Mouse (Mus musculus): ENCODE measurements around the gene Tbc1d24. TPM values are rescaled to one million over a fixed set of nuclear protein-coding genes. Genes with fewer than 3 reads are reported as not detected.
A peak's percentile ranks its signal among the peaks of the same experiment; 100 is the strongest.
"Not testable (repeated sequence)": the region's sequence is repeated elsewhere in the genome, so short reads cannot be mapped to it uniquely, and the experiment has no call there.

The Tbc1d24 gene
- polyA plus RNA-seq, 1 experiment from 2014 or later, result 11.1 TPM

GRCm38 (mm10) chr17:24137226-24137880, 68.0 kb downstream of the Tbc1d24 start:
- H3K27ac ChIP-seq, result no peak overlapping the region
- WGBS (ENCODE audit: insufficient replicate concordance), result 81% methylated on average over 2 of the region's 2 CpGs
- no peak overlapping the region for H3K4me2 ChIP-seq
- no peak overlapping the region for H3K9ac ChIP-seq
- H3K4me3 ChIP-seq, result no peak overlapping the region
- no peaks in the 10 kb centered on the region for H3K27me3 ChIP-seq (replicated peaks)
- H3K9me3 ChIP-seq (replicated peaks), result no peaks in the 10 kb centered on the region
- peaks cover 63% of the 10 kb centered on the region for H3K4me1 ChIP-seq
- peaks cover 22% of the 10 kb centered on the region for H3K36me3 ChIP-seq
- no peak for ATAC-seq

- Histone ChIP-seq H3K9me3 (replicated peaks) (no peaks in the 10 kb centered on the region), H3K4me1 (peaks cover 52% of the 10 kb centered on the region), H3K36me3 (peaks cover 21% of the 10 kb centered on the region), H3K27ac (no peak overlapping the region), H3K27me3 (replicated peaks) (no peaks in the 10 kb centered on the region), H3K4me2 (no peak overlapping the region), H3K4me3 (no peak overlapping the region), H3K9ac (0 out of 2 replicates have a peak overlapping the region, but pooled peaks have one; percentile 6)
- no peak for ATAC-seq
These were observed 71.3 kb downstream of the Tbc1d24 start for GRCm38 (mm10) chr17:24134062-24134461.

DNA sequence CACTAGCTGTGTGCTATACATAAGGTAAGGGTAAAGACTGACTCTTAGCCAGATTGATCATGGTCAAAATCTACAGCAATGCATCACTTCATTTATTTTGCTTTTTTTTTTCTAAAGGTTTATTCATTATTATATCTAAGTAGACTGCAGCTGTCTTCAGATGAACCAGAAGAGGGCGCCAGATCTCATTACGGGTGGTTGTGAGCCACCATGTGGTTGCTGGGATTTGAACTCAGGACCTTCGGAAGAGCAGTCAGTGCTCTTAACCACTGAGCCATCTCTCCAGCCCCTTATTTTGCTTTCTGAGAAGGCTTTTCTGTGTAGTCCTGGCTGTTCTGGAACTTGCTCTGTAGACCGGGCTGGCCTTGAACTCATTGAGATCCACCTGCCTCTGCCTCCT, 72.4 kb downstream of the Tbc1d24 start:
- not testable (repeated sequence) for H3K4me3 ChIP-seq; H3K4me2 ChIP-seq; H3K9me3 ChIP-seq (replicated peaks); H3K9ac ChIP-seq; H3K27me3 ChIP-seq (replicated peaks); ATAC-seq; H3K27ac ChIP-seq
- peaks cover 43% of the 10 kb centered on the region for H3K4me1 ChIP-seq
- 82% methylated on average over 4 of the region's 4 CpGs for WGBS (ENCODE audit: insufficient replicate concordance)
- H3K36me3 ChIP-seq, result peaks cover 12% of the 10 kb centered on the region; the same call in 1 of the 2 replicates

DNA sequence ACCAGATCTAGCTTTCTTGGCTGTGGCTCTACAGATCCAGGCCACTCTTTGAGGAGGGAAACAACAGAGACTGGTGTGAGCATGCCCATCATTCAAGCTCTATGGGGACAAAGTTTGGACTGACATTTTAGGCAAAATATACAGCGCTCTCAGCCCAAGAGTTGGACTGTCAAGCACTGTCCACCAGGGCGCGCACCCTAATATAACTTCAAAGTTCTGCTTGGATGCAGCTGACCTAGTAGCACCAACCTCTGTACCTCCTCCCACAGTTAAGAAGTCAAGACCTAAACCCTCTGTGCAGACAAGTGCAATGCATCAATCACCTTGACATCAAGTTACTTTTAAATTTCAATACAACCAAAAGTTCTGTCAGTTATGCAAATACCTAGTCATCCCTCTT, 73.8 kb downstream of the Tbc1d24 start:
- Histone ChIP-seq H3K4me2 (no peak overlapping the region), H3K36me3 (0 out of 2 replicates have a peak, but pooled peaks cover 7% of the 10 kb centered on the region), H3K9me3 (replicated peaks) (no peaks in the 10 kb centered on the region), H3K9ac (no peak overlapping the region), H3K27ac (no peak overlapping the region), H3K27me3 (replicated peaks) (no peaks in the 10 kb centered on the region), H3K4me3 (no peak overlapping the region), H3K4me1 (peaks cover 31% of the 10 kb centered on the region)
- no peak for ATAC-seq
- WGBS (ENCODE audit: insufficient replicate concordance), result 87% methylated on average over 3 of the region's 3 CpGs

DNA sequence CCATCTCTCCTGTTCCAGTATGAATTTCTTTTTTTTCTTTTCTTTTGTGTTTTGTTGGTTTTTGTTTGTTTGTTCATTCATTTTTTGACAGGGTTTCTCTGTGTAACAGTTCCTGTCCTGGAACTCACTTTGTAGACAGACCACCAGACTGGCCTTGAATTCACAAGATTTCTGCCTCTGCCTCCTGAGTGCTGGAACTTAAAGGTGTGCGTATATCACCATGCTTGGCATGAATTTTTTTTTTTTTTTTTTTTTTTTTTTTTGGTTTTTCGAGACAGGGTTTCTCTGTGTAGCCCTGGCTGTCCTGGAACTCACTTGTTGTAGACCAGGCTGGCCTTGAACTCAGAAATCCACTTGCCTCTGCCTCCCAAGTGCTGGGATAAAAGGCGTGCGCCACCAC, 76.1 kb downstream of the Tbc1d24 start:
- H3K9me3 ChIP-seq (replicated peaks); H3K27ac ChIP-seq; H3K4me2 ChIP-seq; H3K9ac ChIP-seq; H3K27me3 ChIP-seq (replicated peaks); ATAC-seq; H3K36me3 ChIP-seq; H3K4me3 ChIP-seq: not testable (repeated sequence)
- 94% methylated on average over 4 of the region's 4 CpGs for WGBS (ENCODE audit: insufficient replicate concordance)
- H3K4me1 ChIP-seq, result peaks cover 35% of the 10 kb centered on the region

GRCm38 (mm10) chr17:24127592-24127991, 77.8 kb downstream of the Tbc1d24 start:
- WGBS (ENCODE audit: insufficient replicate concordance), result 74% methylated on average over 1 of the region's 1 CpGs
- ATAC-seq, result no peak
- Histone ChIP-seq H3K27ac (no peak overlapping the region), H3K27me3 (replicated peaks) (no peaks in the 10 kb centered on the region), H3K4me1 (peaks cover 26% of the 10 kb centered on the region), H3K4me3 (no peak overlapping the region), H3K4me2 (no peak overlapping the region), H3K9me3 (replicated peaks) (no peaks in the 10 kb centered on the region), H3K36me3 (0 out of 2 replicates have a peak, but pooled peaks cover 4% of the 10 kb centered on the region), H3K9ac (no peak overlapping the region)

DNA sequence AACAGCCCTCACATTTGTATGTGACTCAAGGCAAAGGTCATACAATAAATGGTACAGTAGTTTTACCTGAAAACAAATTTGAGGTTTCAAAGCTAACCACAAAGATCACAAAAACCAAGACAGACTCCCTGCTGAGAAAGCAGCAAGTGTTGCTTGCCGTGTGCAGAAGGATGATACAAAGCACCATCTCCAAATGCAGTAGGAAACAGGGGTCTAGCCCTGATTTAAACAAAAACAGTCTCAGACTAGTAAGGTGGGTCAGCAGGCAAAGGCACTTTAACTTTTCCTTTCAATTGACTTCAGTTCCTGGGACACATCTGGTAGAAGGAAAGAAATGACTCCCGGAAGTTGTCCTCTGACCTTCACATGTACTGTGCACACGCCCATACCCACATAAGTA, 78.6 kb downstream of the Tbc1d24 start:
- Histone ChIP-seq H3K4me1 (peaks cover 24% of the 10 kb centered on the region), H3K4me2 (no peak overlapping the region)

More for the DNA sequence above, 78.6 kb downstream of the Tbc1d24 start:
- Histone ChIP-seq H3K27me3 (replicated peaks) (no peaks in the 10 kb centered on the region), H3K27ac (no peak overlapping the region), H3K36me3 (0 out of 2 replicates have a peak, but pooled peaks cover 3% of the 10 kb centered on the region), H3K4me3 (no peak overlapping the region), H3K9me3 (replicated peaks) (no peaks in the 10 kb centered on the region), H3K9ac (no peak overlapping the region)
- no peak for ATAC-seq
- WGBS (ENCODE audit: insufficient replicate concordance), result 75% methylated on average over 3 of the region's 3 CpGs

Small RNAs within 50 kb of the gene (microRNA-seq; reads per million reads assigned to microRNA genes)
- 1.8 reads per million for gene Mir5134
- gene Mir6965, result 2.1 reads per million

Other genes with a start within 250 kb of the Tbc1d24 start
- gene Prss30, start 225.0 kb downstream of the Tbc1d24 start, polyA plus RNA-seq (2016; fragmentation: Nextera tagmentation; extraction: Ambion mirVana), result not detected in 2 replicates
- gene Prss22, start 207.5 kb downstream of the Tbc1d24 start, polyA plus RNA-seq (2016; fragmentation: Nextera tagmentation; extraction: Ambion mirVana), result not detected in 2 replicates
- gene Prss27, start 167.4 kb downstream of the Tbc1d24 start, polyA plus RNA-seq (2016; fragmentation: Nextera tagmentation; extraction: Ambion mirVana), result not detected in 2 replicates
- 27.7 and 29.1 TPM in 2 replicates for gene Kctd5, start 132.1 kb downstream of the Tbc1d24 start, polyA plus RNA-seq (2016; fragmentation: Nextera tagmentation; extraction: Ambion mirVana)
- 31.4 and 34.9 TPM in 2 replicates for gene Pdpk1, start 54.6 kb downstream of the Tbc1d24 start, polyA plus RNA-seq (2016; fragmentation: Nextera tagmentation; extraction: Ambion mirVana)
- gene Amdhd2, start 41.8 kb downstream of the Tbc1d24 start, polyA plus RNA-seq (2016; fragmentation: Nextera tagmentation; extraction: Ambion mirVana), result 20.9 and 22.7 TPM in 2 replicates
- 371 and 388 TPM in 2 replicates for gene Atp6v0c, start 35.9 kb downstream of the Tbc1d24 start, polyA plus RNA-seq (2016; fragmentation: Nextera tagmentation; extraction: Ambion mirVana)
- 2.1 and 2.7 TPM in 2 replicates for gene Ntn3, start 4.0 kb upstream of the Tbc1d24 start, polyA plus RNA-seq (2016; fragmentation: Nextera tagmentation; extraction: Ambion mirVana)
- 12.3 and 12.6 TPM in 2 replicates for gene Tedc2, start 15.3 kb upstream of the Tbc1d24 start, polyA plus RNA-seq (2016; fragmentation: Nextera tagmentation; extraction: Ambion mirVana)
- gene Ccnf, start 45.9 kb upstream of the Tbc1d24 start, polyA plus RNA-seq (2016; fragmentation: Nextera tagmentation; extraction: Ambion mirVana), result 93.7 and 95.4 TPM in 2 replicates
- not detected in 2 replicates for gene Abca17, start 145.5 kb upstream of the Tbc1d24 start, polyA plus RNA-seq (2016; fragmentation: Nextera tagmentation; extraction: Ambion mirVana)
- 21.1 and 22.6 TPM in 2 replicates for gene Abca3, start 146.4 kb upstream of the Tbc1d24 start, polyA plus RNA-seq (2016; fragmentation: Nextera tagmentation; extraction: Ambion mirVana)
- gene Rnps1, start 209.0 kb upstream of the Tbc1d24 start, polyA plus RNA-seq (2016; fragmentation: Nextera tagmentation; extraction: Ambion mirVana), result 195 and 204 TPM in 2 replicates
- gene Eci1, start 221.1 kb upstream of the Tbc1d24 start, polyA plus RNA-seq (2016; fragmentation: Nextera tagmentation; extraction: Ambion mirVana), result 92.1 and 100 TPM in 2 replicates
- gene Dnase1l2, start 237.5 kb upstream of the Tbc1d24 start, polyA plus RNA-seq (2016; fragmentation: Nextera tagmentation; extraction: Ambion mirVana), result 0.70 and 0.96 TPM in 2 replicates

All from liver, embryonic 12.5 days (tissue).